Mouse (Mus musculus) embryonic fibroblast, embryonic 13.5 days (primary cell): ENCODE results near the gene Slc35f1.

ENCODE experiments used
- CTCF ChIP-seq: IDR thresholded peaks from 2 replicates; pipeline ENCODE4 v1.5.1; 2011; ENCODE audit warnings: mild to moderate bottlenecking, control low read depth, low read length, moderate library complexity, borderline replicate concordance; ENCODE audit not compliant: insufficient read depth
- POLR2A ChIP-seq: IDR thresholded peaks from 2 replicates; pipeline ENCODE4 v1.6.1; 2011; ENCODE audit warnings: low read depth, mild to moderate bottlenecking, control low read depth, low read length, moderate library complexity

DNA sequence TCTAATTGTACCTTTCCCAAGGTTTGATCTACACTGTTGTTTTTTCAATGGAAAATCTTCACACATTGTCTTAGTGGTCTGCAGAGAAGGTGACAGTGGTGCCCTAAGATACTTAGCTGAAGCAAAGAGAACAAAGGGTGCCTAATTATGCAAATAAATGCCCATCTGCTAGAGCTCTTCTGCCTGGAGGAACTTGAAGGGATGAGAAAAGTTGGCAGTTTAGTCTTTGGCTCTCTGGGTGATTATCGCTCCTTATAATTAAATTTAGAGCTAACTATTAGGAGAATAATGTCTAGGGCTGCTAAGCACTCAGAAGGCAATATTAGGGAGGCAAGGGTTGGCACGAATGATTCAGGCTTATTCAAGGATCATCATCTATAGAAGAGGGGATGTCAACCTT is 306.6 kb downstream of the Slc35f1 start:
- TF ChIP-seq CTCF, result no peak
- no peak for TF ChIP-seq POLR2A
